Mouse (Mus musculus) layer of hippocampus, adult 11-12 months (tissue): ENCODE measurements at regions not wholly inside any gene's neighbourhood (a gene's known extent, or its start where the extent isn't known, plus 50 kb on each side); places are given as distances from the start of the nearest gene placed in this dataset.

Source experiments
- DNase-seq: peaks from one replicate; pipeline ENCODE4 v3.0.0; 2022; ENCODE audit warnings: low spot score

GRCm38 (mm10) chr2:133438018-133438417 is 113.9 kb upstream of the Bmp2 start:
- DNase-seq, result no peak

GRCm38 (mm10) chr2:133443024-133443423 is 108.9 kb upstream of the Bmp2 start:
- no peak for DNase-seq

DNA sequence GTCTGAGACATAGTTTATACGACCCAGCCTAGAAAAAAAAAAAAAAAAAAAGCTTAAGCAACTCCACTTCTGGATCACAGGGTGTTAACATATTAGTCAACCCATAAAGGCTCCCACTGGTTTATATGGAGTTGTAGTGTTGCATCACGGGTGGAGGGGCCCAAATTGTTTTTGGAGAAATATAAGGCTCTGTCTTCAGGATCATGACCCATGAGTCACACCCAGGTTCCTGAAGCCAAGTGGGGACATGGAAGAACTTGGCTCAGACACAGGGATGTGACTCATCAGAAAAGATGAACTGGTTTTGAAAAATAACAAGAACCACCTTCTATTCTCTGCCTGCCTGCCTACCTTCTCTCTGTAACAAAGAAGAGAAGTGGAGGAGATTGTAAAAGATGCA is 108.5 kb upstream of the Bmp2 start:
- no peak for DNase-seq

DNA sequence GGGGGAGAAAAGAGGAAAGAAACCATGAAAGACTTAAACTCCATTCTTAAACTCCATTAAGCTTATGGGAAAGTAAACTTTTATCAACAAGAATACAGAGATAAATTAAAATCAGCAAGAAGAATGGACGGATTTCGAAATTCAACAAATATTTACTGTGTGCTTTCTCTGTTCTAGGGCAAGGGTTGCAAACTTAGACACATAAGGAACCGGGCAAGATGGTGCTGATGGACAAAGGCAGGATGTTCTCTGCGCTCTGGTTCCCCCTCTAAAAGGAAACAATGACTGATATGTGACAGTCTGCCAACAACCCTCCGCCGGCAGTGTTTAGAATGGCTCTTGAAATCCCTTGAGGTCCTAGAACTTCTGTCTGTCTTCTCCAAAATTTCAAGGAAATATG is 99.0 kb upstream of the Bmp2 start:
- DNase-seq, result no peak

GRCm38 (mm10) chr2:133455484-133456170 is 96.3 kb upstream of the Bmp2 start:
- DNase-seq, result no peak

DNA sequence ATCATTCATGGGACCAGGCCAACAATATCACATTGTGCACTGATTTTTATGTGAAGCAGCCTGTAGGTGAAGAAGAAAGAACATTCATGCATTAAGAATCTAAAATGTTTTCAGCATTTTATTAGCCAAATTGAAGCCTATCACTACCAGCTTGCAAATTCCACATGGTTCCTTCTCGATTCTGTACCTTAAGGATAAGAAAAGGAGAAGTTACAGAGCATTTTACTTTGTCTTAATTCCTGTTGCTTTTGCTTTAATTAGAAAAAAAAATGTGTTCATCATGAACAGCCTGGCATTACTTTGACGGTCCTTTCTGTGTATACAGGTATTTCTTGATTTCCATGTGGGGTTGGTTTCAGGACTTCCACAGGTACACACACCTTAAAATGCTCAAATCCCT is 95.2 kb upstream of the Bmp2 start:
- DNase-seq, result no peak

GRCm38 (mm10) chr2:133458735-133459134 is 93.2 kb upstream of the Bmp2 start:
- no peak for DNase-seq

GRCm38 (mm10) chr2:133460814-133461213 is 91.1 kb upstream of the Bmp2 start:
- no peak for DNase-seq

GRCm38 (mm10) chr2:133462378-133462777 is 89.6 kb upstream of the Bmp2 start:
- no peak for DNase-seq

DNA sequence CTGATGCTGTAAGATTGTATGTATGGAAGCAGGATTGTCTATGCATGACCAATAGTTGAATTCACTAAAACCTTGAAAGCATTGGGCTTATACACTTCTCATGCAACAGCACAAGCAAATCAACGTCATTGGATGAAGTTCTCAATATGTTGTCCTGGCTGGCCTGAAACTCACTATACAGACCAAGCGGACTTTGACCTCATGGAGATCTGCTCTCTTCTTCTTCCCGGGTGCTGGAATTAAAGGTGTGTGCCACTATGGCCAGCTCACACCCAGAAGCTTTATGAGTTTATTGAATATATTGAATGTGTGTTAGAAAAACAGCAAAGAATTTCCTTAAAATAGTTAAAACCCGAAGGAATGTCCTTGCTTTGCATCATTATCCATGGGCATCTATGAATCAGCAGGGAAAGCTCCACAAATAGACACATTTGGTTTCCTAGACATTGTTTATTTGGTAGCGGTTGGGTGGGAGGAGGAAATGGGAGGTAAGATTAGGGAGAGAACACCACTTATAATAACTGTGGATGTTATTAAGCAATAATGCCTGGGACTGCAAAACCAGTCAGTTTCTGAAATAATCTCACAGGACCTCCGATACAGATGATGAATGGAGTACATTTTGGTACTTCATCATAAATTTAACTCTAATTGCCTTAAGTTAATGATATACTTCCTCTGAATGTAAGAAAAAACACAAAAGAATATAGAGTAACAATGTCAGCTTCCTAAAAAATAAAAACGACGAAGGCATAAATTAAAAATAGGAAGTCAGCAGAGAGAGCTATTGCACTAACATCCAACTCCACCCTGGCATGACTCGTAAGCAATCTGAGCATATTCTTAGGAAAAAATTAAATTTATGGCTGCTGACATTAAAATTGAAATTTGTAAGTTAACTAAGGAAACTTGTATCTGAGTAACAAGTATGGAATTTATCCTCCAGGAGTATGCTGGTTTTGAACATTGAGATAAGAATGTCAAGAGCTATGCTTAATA is 84.5 kb upstream of the Bmp2 start:
- DNase-seq, result no peak

GRCm38 (mm10) chr2:133472966-133473744 is 78.8 kb upstream of the Bmp2 start:
- DNase-seq, result no peak

GRCm38 (mm10) chr2:133474174-133474573 is 77.8 kb upstream of the Bmp2 start:
- no peak for DNase-seq

DNA sequence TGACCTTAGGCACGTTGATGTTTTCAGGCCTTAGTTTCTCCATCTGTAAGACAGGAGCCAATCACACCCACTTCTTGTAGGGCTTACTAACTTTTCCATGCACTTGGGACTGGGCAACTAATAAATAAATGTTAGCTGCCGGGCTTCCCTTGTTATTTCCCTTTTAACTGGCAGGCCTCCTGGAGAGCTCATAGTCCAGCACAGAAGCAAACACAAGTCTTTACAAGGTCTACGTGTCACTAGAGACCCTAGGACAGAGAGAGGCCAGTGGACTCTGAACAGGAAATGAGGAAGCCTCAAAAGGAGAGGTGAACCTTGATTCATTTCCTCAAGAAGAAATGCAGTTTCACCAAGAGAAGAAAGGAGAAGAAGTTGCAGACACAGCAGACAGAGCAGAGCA is 71.1 kb upstream of the Bmp2 start:
- DNase-seq, result no peak

GRCm38 (mm10) chr2:133481305-133481704 is 70.7 kb upstream of the Bmp2 start:
- no peak for DNase-seq

- no peak for DNase-seq
Observed at GRCm38 (mm10) chr2:133481785-133482184, 70.2 kb upstream of the Bmp2 start.

DNA sequence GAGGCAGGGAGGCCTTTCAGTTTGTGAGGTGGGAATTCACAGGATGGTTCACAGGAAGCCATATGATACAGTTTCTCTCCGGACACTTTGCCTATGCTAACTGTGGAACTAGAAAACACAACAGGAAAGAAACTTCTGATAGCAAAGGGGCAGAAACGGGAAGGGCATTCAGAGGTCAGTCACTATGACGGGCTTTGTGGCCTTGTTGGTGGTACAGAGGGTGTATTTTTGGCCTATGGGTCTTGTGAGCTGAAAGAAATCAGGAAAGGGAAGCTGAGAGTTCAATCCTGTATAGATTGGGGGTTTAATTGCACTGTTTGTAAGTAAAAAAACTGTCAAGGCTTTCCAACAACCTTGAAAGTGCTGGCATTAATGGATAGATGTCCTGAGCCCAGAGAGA is 56.5 kb upstream of the Bmp2 start:
- no peak for DNase-seq

DNA sequence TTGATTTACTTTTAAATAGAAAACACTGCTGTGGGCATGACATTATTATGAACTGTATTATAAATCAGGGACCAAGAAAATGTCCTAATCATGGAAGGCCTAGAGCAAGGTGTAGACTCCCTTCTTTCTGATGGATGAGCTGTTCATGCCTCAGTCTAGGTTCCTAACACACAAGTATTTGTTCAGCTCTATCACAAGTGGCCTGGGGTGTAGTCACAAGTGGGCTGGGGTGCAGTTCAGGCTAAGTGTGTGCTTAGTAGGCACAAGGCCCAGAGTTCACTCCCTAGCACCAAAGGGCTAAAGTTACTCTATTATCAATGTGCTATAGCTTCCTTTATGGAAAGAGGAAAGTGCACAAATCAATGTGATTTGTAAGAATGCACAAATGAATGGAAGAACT is 55.6 kb upstream of the Bmp2 start:
- DNase-seq, result no peak

- DNase-seq, result no peak
Observed at GRCm38 (mm10) chr2:133497071-133497470, 54.9 kb upstream of the Bmp2 start.

DNA sequence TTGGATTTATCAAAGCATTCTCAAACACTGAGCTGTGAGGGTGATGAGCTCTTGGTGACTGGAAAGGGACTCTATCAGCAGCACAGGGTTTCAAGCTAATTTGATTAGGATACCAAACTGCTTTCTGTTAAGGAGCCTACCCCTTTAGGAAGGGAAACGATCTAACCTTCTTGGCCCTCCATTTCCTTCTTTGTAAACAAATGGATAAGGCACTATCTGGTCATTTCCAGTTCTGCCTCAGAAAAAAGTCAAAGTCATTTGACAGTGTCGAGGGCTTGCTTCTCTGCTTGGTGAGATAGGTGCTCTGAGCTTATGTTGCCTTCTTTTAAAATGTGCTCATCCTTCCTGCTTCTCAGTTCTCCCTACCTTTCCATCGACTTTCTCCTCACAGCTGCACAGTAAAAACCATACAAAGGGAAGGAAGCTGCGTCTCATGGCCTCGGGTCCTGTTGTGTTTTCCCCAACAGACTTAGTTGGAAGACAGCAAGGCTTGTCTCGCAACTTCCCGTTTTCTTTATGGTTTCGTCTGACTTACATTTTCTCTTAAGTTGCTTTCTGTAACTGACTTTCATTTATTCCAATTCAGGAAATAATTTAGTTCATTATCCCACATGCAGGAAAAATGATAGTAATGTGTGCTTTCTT is 54.3 kb upstream of the Bmp2 start:
- DNase-seq, result no peak

DNA sequence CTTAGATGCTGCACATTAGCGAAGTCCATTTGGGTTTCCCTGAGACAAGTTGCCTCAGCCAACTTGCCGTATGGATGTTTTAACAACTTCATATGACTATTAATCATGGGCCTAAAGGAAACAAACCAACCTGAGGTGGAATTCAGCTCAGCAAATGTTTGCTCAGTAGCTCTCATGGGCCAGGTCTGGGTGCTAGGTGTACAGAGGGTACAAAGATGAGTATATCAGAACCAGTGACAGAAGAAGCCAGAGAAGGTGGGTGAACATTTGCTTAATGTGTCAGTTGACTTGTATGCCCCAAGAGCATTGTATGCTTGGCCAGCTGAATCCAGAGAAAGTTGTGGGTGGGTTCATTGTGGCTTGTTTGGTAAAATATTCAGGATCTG is 53.8 kb upstream of the Bmp2 start:
- no peak for DNase-seq

GRCm38 (mm10) chr2:133498717-133499143 is 53.2 kb upstream of the Bmp2 start:
- no peak for DNase-seq

- no peak for DNase-seq
Observed at GRCm38 (mm10) chr2:133499904-133500303, 52.1 kb upstream of the Bmp2 start.
